Mouse (Mus musculus) heart, adult 2 months (tissue): ENCODE results near the gene Fam221a. TPM values are rescaled to one million over a fixed set of nuclear protein-coding genes. Genes with fewer than 3 reads are reported as not detected.

Experiments
- DNase-seq, 2 experiments: peaks; one replicate each; pipeline ENCODE4 v3.0.0; 2021
- H3K27ac ChIP-seq: fragments of 200-600 bp; 2 replicates; pipeline ENCODE4 v1.8.1; 2022
- H3K27me3 ChIP-seq: fragments of 200-500 bp; 2 replicates; pipeline ENCODE4 v1.6.1; 2012; ENCODE audit warnings: mild to moderate bottlenecking, low read length, inconsistent platforms, mixed read lengths; ENCODE audit not compliant: control insufficient read depth, insufficient read depth
- H3K36me3 ChIP-seq: fragments of 200-500 bp; 2 replicates; pipeline ENCODE4 v1.6.1; 2012; ENCODE audit warnings: low read length, inconsistent platforms; ENCODE audit not compliant: control insufficient read depth, insufficient read depth
- H3K4me1 ChIP-seq: fragments of 200-500 bp; 2 replicates; pipeline ENCODE4 v1.6.1; 2011; ENCODE audit warnings: low read length; ENCODE audit not compliant: control insufficient read depth, insufficient read depth
- H3K4me3 ChIP-seq: fragments of 200-600 bp; 2 replicates; pipeline ENCODE4 v1.8.1; 2022
- H3K79me2 ChIP-seq: fragments of 200-500 bp; replicated peaks from 2 replicates; pipeline ENCODE4 v1.6.1; 2012; ENCODE audit warnings: mild to moderate bottlenecking, inconsistent platforms, low read length, moderate library complexity, mixed read lengths; ENCODE audit not compliant: control insufficient read depth, insufficient read depth
- H3K9ac ChIP-seq: fragments of 200-500 bp; 2 replicates; pipeline ENCODE4 v1.6.1; 2012; ENCODE audit warnings: low read depth, mild to moderate bottlenecking, control low read depth, inconsistent platforms, low read length, mixed read lengths
- CTCF ChIP-seq: fragments of 200-600 bp; IDR thresholded peaks from 2 replicates; pipeline ENCODE4 v1.8.1; 2022; ENCODE audit warnings: antibody characterized with exemption, mild to moderate bottlenecking, moderate library complexity
- EP300 ChIP-seq: fragments of 200-500 bp; IDR thresholded peaks from 2 replicates; pipeline ENCODE4 v1.6.1; 2011; ENCODE audit warnings: low read depth, low read length, control low read depth; ENCODE audit not compliant: insufficient read depth
- POLR2A ChIP-seq: fragments of 200-500 bp; IDR thresholded peaks from 2 replicates; pipeline ENCODE4 v1.6.1; 2011; ENCODE audit warnings: mild to moderate bottlenecking, low read depth, low read length, control low read depth; ENCODE audit not compliant: insufficient read depth
- WGBS: fragments of 180-500 bp; shearing (Covaris S2); methylation state at CpG from one replicate; pipeline ENCODE4 v1.1.7; 2018; 5-methylcytosine and 5-hydroxymethylcytosine counted together
- intact Hi-C: fragments of 180-260 bp; cut with DNase I; formaldehyde crosslinking; loops from one replicate; pipeline ENCODE4 v1.15.1; 2025
- polyA plus RNA-seq: library from polyadenylated mRNA; depleted of rRNA; stranded (reverse); fragments of >200 nt; gene quantifications from 2 replicates; pipeline ENCODE4 v1.2.3, GENCODE M21; 2012
- total RNA-seq, 2 experiments: library from RNA; stranded (reverse); gene quantifications; 2 replicates each; pipeline ENCODE4 v1.2.3; 2021

Gene Fam221a
- total and polyA plus RNA-seq, 3 experiments: 0.44 to 1.8 TPM; not detected in 1

DNA sequence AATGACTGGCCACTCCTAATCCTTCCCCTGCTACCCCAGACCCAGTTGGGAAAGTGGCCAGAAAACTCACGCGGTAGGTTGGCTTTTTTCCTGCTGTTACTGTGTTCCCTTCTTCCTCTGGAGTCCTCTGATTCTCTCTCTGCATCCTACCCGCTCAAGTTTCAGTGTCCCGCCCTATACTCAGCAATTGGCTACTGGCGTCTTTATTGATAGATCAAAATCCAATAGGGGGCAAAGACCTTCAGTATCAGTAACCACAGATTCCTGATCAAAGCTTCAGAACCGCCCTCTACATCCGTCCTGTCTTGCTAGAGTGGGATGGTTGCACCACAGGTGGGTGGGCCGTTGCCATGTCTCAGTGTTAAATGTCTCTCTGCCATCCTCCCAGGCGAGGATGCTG lies 29.0 kb upstream of the Fam221a start:
- no peak for DNase-seq
- H3K79me2 ChIP-seq: no peaks in the 10 kb centered on the region
- H3K27me3 ChIP-seq: no peaks in the 10 kb centered on the region
- no peak overlapping the region for H3K27ac ChIP-seq
- WGBS: 66% methylated on average over 9 of the region's 9 CpGs
- H3K9ac ChIP-seq: no peak overlapping the region
- no peak overlapping the region for H3K4me3 ChIP-seq
- H3K4me1 ChIP-seq: no peaks in the 10 kb centered on the region
- TF ChIP-seq EP300 (no peak), CTCF (no peak), POLR2A (no peak)
- intact Hi-C loops: no loop called here
- H3K36me3 ChIP-seq: no peaks in the 10 kb centered on the region

- DNase-seq: no peak
- Histone ChIP-seq H3K27ac (no peak overlapping the region), H3K9ac (no peak overlapping the region), H3K4me3 (no peak overlapping the region), H3K79me2 (no peaks in the 10 kb centered on the region), H3K27me3 (no peaks in the 10 kb centered on the region), H3K4me1 (no peaks in the 10 kb centered on the region), H3K36me3 (no peaks in the 10 kb centered on the region)
- intact Hi-C loops: no loop called here
- no peak for TF ChIP-seq POLR2A
- TF ChIP-seq EP300: no peak
- no peak for TF ChIP-seq CTCF
- WGBS: 56% methylated on average over 6 of the region's 6 CpGs
These were observed 28.4 kb upstream of the Fam221a start for GRCm38 (mm10) chr6:49339145-49339544.

DNA sequence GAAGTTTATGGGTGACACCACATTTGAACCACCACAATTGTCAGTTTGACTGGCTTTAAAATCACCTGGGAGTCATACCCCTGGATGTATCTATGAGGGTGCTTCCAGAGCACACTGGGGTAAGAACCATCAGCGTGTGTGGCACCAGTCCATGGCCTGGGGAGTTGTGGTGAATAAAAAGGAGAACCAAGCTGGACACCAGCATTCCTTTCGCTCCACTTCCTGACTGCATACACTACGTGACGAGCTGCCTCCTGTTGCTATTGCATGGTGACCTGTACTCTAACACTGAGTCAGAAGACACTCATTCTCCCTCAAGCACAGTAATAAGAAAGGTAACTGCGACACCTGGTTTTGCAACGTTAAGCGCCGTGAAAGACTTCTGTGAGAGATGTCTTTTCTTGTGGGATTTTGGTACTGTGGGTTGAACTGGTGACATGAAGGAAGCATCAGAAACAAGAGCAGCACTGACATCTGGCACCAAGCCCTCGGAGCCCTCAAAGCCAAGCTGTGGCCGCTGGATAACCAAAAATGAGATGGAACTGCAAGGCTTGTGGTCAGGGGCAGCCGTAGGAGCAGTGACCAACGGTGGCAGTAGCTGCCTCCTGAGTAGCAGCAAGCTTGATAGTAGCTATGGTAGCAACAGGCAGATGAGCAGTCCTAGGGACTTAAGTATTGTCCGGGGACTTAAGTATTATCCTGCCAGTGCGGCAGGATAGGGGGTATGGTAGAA lies 23.6 kb upstream of the Fam221a start:
- H3K36me3 ChIP-seq: no peaks in the 10 kb centered on the region
- no peak for DNase-seq
- H3K4me3 ChIP-seq: no peak overlapping the region
- no peak overlapping the region for H3K9ac ChIP-seq
- TF ChIP-seq CTCF: no peak
- H3K4me1 ChIP-seq: no peaks in the 10 kb centered on the region
- intact Hi-C loops: no loop called here
- no peaks in the 10 kb centered on the region for H3K79me2 ChIP-seq
- no peak overlapping the region for H3K27ac ChIP-seq
- no peaks in the 10 kb centered on the region for H3K27me3 ChIP-seq
- 73% methylated on average over 14 of the region's 14 CpGs for WGBS

- intact Hi-C loops: no loop called here
- H3K36me3 ChIP-seq: no peaks in the 10 kb centered on the region
- H3K4me1 ChIP-seq: no peaks in the 10 kb centered on the region
- 82% methylated on average over 7 of the region's 7 CpGs for WGBS
- no peak overlapping the region for H3K9ac ChIP-seq
- DNase-seq: no peak
- no peak overlapping the region for H3K4me3 ChIP-seq
- H3K27me3 ChIP-seq: no peaks in the 10 kb centered on the region
- TF ChIP-seq EP300 (no peak), CTCF (no peak), POLR2A (no peak)
- no peak overlapping the region for H3K27ac ChIP-seq
- H3K79me2 ChIP-seq: no peaks in the 10 kb centered on the region
These were observed 17.7 kb upstream of the Fam221a start for GRCm38 (mm10) chr6:49349826-49350225.

GRCm38 (mm10) chr6:49354613-49355012 lies 12.9 kb upstream of the Fam221a start:
- H3K9ac ChIP-seq: no peak overlapping the region
- no peak overlapping the region for H3K27ac ChIP-seq
- no peaks in the 10 kb centered on the region for H3K79me2 ChIP-seq
- H3K36me3 ChIP-seq: no peaks in the 10 kb centered on the region
- TF ChIP-seq POLR2A (no peak), CTCF (no peak), EP300 (no peak)
- H3K4me1 ChIP-seq: no peaks in the 10 kb centered on the region
- H3K27me3 ChIP-seq: no peaks in the 10 kb centered on the region
- WGBS: 40% methylated on average over 3 of the region's 3 CpGs
- no peak overlapping the region for H3K4me3 ChIP-seq
- DNase-seq: no peak
- intact Hi-C loops: no loop called here

GRCm38 (mm10) chr6:49355171-49355570 lies 12.4 kb upstream of the Fam221a start:
- Histone ChIP-seq H3K9ac (no peak overlapping the region), H3K27me3 (no peaks in the 10 kb centered on the region), H3K4me1 (no peaks in the 10 kb centered on the region), H3K79me2 (no peaks in the 10 kb centered on the region), H3K36me3 (no peaks in the 10 kb centered on the region), H3K4me3 (no peak overlapping the region), H3K27ac (no peak overlapping the region)
- intact Hi-C loops: no loop called here
- WGBS: 66% methylated on average over 4 of the region's 4 CpGs
- no peak for DNase-seq
- TF ChIP-seq CTCF (peak; percentile 33), EP300 (no peak), POLR2A (no peak)
